ENCODE assay signal across 8 mouse cellular contexts in the genomic region with DNA sequence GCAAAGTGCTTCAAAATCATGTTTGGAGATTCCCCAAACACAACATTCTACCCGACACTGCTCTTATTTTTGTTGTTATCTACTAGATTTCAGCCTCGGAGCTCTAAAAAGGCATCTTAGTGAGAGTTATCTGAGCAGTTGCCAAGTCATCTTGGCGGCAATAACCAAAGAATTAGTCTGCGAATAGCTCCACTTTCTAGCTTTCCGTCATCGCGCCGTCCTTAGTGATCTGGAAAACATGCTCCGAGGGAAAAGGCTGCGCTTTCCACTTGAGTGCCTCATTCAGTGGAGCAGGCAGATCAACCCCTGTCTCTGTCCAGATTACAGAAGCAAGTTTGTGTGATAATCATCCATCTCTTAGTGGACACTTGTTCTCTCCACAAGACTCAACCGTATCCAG. TPM values are rescaled to one million over a fixed set of nuclear protein-coding genes. Genes with fewer than 3 reads are reported as not detected.
DNase-seq lines count a peak whose midpoint lies in the region; ATAC-seq lines count a peak whose summit lies in the region.
"Had no signal": no experiment of that assay in that cellular context is flagged by ENCODE, and none has a peak within 500 bp of the region (broad histone marks: within the 10 kb centered on the region; RNA-seq: fewer than 3 reads in every experiment).

No protein-coding gene starts in this region.

- no peak overlapping the region for H3K27ac ChIP-seq in intestine, embryonic 16.5 days (ENCODE audit: low read length)
- H3K27ac ChIP-seq in midbrain, embryonic 16.5 days (ENCODE audit: low read length), result no peak overlapping the region

- 82% methylated on average over 11 of the region's 11 CpGs for WGBS in intestine, embryonic 16.5 days
- 81% methylated on average over 11 of the region's 11 CpGs for whole genome bisulfite sequencing in midbrain, embryonic 16.5 days

- no peaks in the 10 kb centered on the region for H3K9me3 ChIP-seq in intestine, embryonic 16.5 days (ENCODE audit: control insufficient read depth, low read length)
- H3K9me3 ChIP-seq in midbrain, embryonic 16.5 days (replicated peaks; ENCODE audit: control insufficient read depth, low read length, poor library complexity, severe bottlenecking), result no peaks in the 10 kb centered on the region
- H3K9me3 ChIP-seq: megakaryocyte, embryonic 14.5 days had no signal

- intact Hi-C loops in heart, postnatal 36 days (cut with DNase I), result no loop called here

- ATAC-seq in intestine, embryonic 16.5 days, result no peak
- no peak for ATAC-seq in midbrain, embryonic 16.5 days

- no peak overlapping the region for H3K4me2 ChIP-seq in intestine, embryonic 16.5 days (ENCODE audit: low read depth, low read length)
- H3K4me2 ChIP-seq in midbrain, embryonic 16.5 days (ENCODE audit: low read length), result no peak overlapping the region

- 0 out of 2 replicates have a peak, but pooled peaks cover 3% of the 10 kb centered on the region for H3K4me1 ChIP-seq in intestine, embryonic 16.5 days (ENCODE audit: control insufficient read depth, insufficient read depth, low read length)
- no peaks in the 10 kb centered on the region for H3K4me1 ChIP-seq in midbrain, embryonic 16.5 days (ENCODE audit: control insufficient read depth, insufficient read depth, low read length)
- H3K4me1 ChIP-seq: megakaryocyte, embryonic 14.5 days had no signal

- no peaks in the 10 kb centered on the region for H3K27me3 ChIP-seq in intestine, embryonic 16.5 days (replicated peaks; ENCODE audit: control insufficient read depth, insufficient read depth, low read length)
- no peaks in the 10 kb centered on the region for H3K27me3 ChIP-seq in midbrain, embryonic 16.5 days (ENCODE audit: control insufficient read depth, insufficient read depth, low read depth, low read length)
- H3K27me3 ChIP-seq: megakaryocyte, embryonic 14.5 days had no signal

- no peak overlapping the region for H3K9ac ChIP-seq in intestine, embryonic 16.5 days (ENCODE audit: low read depth, low read length)
- no peak overlapping the region for H3K9ac ChIP-seq in midbrain, embryonic 16.5 days (ENCODE audit: low read depth, low read length)

- no peak overlapping the region for H3K4me3 ChIP-seq in intestine, embryonic 16.5 days (ENCODE audit: low read length)
- no peak overlapping the region for H3K4me3 ChIP-seq in midbrain, embryonic 16.5 days (ENCODE audit: low read depth, low read length)
- H3K4me3 ChIP-seq: megakaryocyte, embryonic 14.5 days had no signal

- H3K36me3 ChIP-seq in intestine, embryonic 16.5 days (ENCODE audit: control insufficient read depth, insufficient read depth, low read length), result no peaks in the 10 kb centered on the region
- no peaks in the 10 kb centered on the region for H3K36me3 ChIP-seq in midbrain, embryonic 16.5 days (ENCODE audit: control insufficient read depth, insufficient read depth, low read length)

- peak; percentile 15 for DNase-seq in layer of hippocampus, adult 11-12 months (ENCODE audit: low spot score)
- DNase-seq in layer of hippocampus, adult 9-10 months (ENCODE audit: low spot score), result no peak
- DNase-seq in Muller cell, postnatal 12 days (ENCODE audit: inconsistent ontology term), result peak; percentile 64
- peak; percentile 30 for DNase-seq in brain, adult 2 months (ENCODE audit: low read depth, low spot score)
- DNase-seq in heart, postnatal 36 days, result peak; percentile 44 to 57

RNA-seq across cellular contexts. Expression of a gene that starts 44.4 kb away (rescaled TPM):
- total RNA-seq in heart, postnatal 36 days (2021), result 10 to 100 TPM; 29.2 to 31.4 TPM
- polyA plus RNA-seq in intestine, embryonic 16.5 days (2015; fragmentation: Nextera tagmentation; extraction: Ambion mirVana), result 22.7 and 22.9 TPM in 2 replicates
- 8.6 and 8.7 TPM in 2 replicates for polyA plus RNA-seq in midbrain, embryonic 16.5 days (2015; fragmentation: Nextera tagmentation; extraction: Ambion mirVana)
